Mouse (Mus musculus): ENCODE data around the gene Gm11549.

Gm11549 gene

GRCm38 (mm10) chr3:36481776-36482193, 39.8 kb downstream of the Gm11549 start:
- DNase-seq (ENCODE audit: low read depth, low spot score): no peak

- DNase-seq (ENCODE audit: low read depth, low spot score): no peak
These were observed 41.1 kb downstream of the Gm11549 start for GRCm38 (mm10) chr3:36480486-36480885.

- no peak for DNase-seq (ENCODE audit: low read depth, low spot score)
These were observed 42.8 kb downstream of the Gm11549 start for GRCm38 (mm10) chr3:36478776-36479175.

GRCm38 (mm10) chr3:36476261-36477155, 45.1 kb downstream of the Gm11549 start:
- DNase-seq (ENCODE audit: low read depth, low spot score): no peak

GRCm38 (mm10) chr3:36475532-36476087, 46.0 kb downstream of the Gm11549 start, which contains the start of the genes Anxa5 and 1810062G17Rik:
Gene Anxa5, minus strand, starts transcription at chr3:36475894.
Gene 1810062G17Rik, plus strand, starts transcription at chr3:36475937.
- peak; percentile 99 for DNase-seq (ENCODE audit: low read depth, low spot score)

- DNase-seq (ENCODE audit: low read depth, low spot score): peak; percentile 54
These were observed 46.6 kb downstream of the Gm11549 start for GRCm38 (mm10) chr3:36474938-36475483.

GRCm38 (mm10) chr3:36474421-36474820, 47.2 kb downstream of the Gm11549 start:
- DNase-seq (ENCODE audit: low read depth, low spot score): peak; percentile 10

GRCm38 (mm10) chr3:36473222-36473621, 48.4 kb downstream of the Gm11549 start:
- no peak for DNase-seq (ENCODE audit: low read depth, low spot score)

GRCm38 (mm10) chr3:36471856-36472255, 49.8 kb downstream of the Gm11549 start:
- DNase-seq (ENCODE audit: low read depth, low spot score): no peak

GRCm38 (mm10) chr3:36468871-36469270, 52.7 kb downstream of the Gm11549 start:
- DNase-seq (ENCODE audit: low read depth, low spot score): no peak

- DNase-seq (ENCODE audit: low read depth, low spot score): no peak
These were observed 54.0 kb downstream of the Gm11549 start for GRCm38 (mm10) chr3:36467632-36468031.

- DNase-seq (ENCODE audit: low read depth, low spot score): no peak
These were observed 56.1 kb downstream of the Gm11549 start for GRCm38 (mm10) chr3:36465538-36465937.
